Mouse (Mus musculus) liver, adult 2 months (tissue): ENCODE measurements around the gene 3110040M04Rik.

Experiments
- CTCF ChIP-seq: fragments of 200-500 bp; IDR thresholded peaks from 2 replicates; pipeline ENCODE4 v1.5.1; 2011; ENCODE audit warnings: low read depth, low read length, control low read depth
- POLR2A ChIP-seq: fragments of 200-500 bp; IDR thresholded peaks from 2 replicates; pipeline ENCODE4 v1.6.1; 2011; ENCODE audit warnings: low read length, control low read depth; ENCODE audit not compliant: insufficient read depth; ENCODE audit errors: extremely low read depth

GRCm38 (mm10) chr1:151180167-151180566, 23.8 kb upstream of the 3110040M04Rik start:
- TF ChIP-seq CTCF = no peak
- TF ChIP-seq POLR2A = no peak
